Mouse (Mus musculus) urinary bladder, postnatal 25 days (tissue): Measurements from ENCODE around the gene Atp6v1a.
A peak's percentile ranks its signal among the peaks of the same experiment; 100 is the strongest.

Source experiments
- DNase-seq: peaks from one replicate; pipeline ENCODE4 v3.0.0; 2022; ENCODE audit warnings: low spot score

The Atp6v1a gene

GRCm38 (mm10) chr16:44138377-44138978 lies 1.0 kb downstream of the Atp6v1a start:
- no peak for DNase-seq

DNA sequence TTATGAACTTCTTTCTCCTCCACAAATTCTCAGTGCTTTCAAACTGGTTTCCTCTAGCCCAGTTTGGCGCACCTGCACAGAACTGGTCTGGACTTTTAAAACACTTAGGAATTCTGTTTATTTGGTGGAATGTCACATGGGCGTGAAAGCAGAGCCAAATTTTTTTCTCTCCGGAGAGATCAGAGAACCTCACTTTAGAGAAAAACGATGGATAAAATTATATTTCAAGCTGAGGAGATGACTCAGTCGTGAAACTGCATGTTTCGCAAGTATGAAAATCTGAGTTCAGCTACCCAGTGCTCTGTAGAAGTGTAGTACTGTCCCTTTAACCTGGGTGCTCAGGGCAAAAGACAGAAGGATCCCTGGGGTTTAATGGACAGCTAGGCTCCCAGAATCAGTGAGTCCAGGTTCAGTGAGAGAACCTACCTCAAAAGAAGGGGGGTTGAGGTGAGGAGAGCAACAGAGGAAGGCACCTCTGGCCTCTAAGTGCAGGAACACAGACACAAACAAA lies 2.9 kb downstream of the Atp6v1a start:
- DNase-seq = no peak

- no peak for DNase-seq
Measured at GRCm38 (mm10) chr16:44133187-44133586, 6.3 kb downstream of the Atp6v1a start.

DNA sequence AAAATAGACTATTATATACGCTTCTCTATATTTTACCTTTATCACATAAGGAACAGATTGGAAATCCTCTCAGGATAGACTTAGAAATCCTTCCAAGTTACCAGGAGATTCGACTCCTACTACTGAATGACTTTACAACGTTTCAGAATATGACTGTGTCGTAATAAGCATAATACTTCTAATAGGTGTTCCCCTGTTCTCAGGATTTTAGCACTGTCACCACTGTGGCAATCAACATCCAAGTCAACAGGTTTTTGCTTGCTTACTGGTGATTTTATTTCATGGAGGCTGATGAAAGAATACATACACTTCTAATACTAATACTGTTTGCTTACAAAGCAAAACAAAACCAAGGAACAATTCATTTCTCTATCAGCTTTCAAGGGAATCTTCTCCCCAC lies 7.2 kb downstream of the Atp6v1a start:
- no peak for DNase-seq

GRCm38 (mm10) chr16:44126437-44126836 lies 13.1 kb downstream of the Atp6v1a start:
- DNase-seq = no peak

- DNase-seq = no peak
Measured at GRCm38 (mm10) chr16:44125436-44125835, 14.1 kb downstream of the Atp6v1a start.

- DNase-seq = no peak
Measured at GRCm38 (mm10) chr16:44124713-44125112, 14.8 kb downstream of the Atp6v1a start.

DNA sequence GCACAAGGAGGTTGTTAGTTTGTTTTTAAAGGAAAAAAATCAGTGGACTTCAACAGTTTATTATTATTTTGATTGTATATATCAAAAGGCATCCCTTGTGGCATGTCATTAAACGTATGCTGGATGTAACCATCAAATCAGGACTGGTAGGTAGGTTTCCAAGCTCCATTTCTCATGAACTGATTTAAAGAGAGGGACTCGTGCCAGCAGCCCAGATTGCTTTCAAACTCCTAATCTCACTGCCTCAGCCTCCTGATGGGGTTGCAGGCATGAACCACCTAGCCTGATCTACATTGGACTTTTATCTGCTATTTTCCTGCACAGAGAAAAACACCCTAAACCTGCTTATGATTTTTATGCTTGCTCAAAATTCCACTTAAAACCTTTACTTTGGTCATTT lies 15.7 kb downstream of the Atp6v1a start:
- DNase-seq = no peak

GRCm38 (mm10) chr16:44122982-44123725 lies 16.4 kb downstream of the Atp6v1a start:
- DNase-seq = no peak

GRCm38 (mm10) chr16:44122574-44122973 lies 16.9 kb downstream of the Atp6v1a start:
- DNase-seq = no peak

DNA sequence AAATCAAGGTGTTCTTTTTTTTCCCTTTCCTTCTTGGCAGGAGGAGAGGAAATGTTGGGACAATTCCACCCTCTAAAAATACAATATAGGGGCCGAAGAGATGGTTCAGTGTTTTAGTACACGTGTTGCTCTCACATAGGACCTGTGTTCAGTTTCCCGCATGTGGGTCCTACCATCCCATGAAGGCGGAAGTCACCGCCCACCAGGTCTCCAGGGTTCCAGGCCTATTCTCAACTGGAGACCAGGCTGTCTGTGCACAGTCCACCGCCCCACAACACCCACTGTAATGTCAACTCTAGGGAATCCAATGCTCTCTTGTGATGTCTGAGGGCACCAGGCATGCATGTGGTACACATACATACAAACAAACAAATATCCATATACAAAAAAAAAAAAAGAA lies 17.4 kb downstream of the Atp6v1a start:
- DNase-seq = no peak

- DNase-seq = no peak
Measured at GRCm38 (mm10) chr16:44119753-44120501, 19.6 kb downstream of the Atp6v1a start.

- DNase-seq = no peak
Measured at GRCm38 (mm10) chr16:44109002-44109401, 30.5 kb downstream of the Atp6v1a start.

DNA sequence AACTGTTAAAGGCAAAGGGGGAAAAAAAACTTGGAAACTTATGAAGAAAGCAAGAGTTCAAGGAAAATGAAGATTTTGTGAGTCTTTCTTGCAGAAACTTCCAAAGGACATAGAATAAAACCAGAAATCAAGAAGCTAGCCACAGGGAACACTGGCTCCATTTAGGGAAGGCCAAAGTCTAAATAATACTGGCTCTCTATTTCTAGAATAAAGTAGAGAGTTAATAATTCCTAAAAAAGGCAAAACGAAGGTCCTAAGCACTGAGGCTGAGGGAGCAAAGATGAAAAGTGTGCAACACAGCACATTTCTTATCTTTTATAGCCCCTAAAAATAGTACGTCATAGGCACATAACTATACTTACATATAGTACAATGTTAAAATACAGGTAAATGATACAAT lies 34.3 kb downstream of the Atp6v1a start:
- DNase-seq = no peak

DNA sequence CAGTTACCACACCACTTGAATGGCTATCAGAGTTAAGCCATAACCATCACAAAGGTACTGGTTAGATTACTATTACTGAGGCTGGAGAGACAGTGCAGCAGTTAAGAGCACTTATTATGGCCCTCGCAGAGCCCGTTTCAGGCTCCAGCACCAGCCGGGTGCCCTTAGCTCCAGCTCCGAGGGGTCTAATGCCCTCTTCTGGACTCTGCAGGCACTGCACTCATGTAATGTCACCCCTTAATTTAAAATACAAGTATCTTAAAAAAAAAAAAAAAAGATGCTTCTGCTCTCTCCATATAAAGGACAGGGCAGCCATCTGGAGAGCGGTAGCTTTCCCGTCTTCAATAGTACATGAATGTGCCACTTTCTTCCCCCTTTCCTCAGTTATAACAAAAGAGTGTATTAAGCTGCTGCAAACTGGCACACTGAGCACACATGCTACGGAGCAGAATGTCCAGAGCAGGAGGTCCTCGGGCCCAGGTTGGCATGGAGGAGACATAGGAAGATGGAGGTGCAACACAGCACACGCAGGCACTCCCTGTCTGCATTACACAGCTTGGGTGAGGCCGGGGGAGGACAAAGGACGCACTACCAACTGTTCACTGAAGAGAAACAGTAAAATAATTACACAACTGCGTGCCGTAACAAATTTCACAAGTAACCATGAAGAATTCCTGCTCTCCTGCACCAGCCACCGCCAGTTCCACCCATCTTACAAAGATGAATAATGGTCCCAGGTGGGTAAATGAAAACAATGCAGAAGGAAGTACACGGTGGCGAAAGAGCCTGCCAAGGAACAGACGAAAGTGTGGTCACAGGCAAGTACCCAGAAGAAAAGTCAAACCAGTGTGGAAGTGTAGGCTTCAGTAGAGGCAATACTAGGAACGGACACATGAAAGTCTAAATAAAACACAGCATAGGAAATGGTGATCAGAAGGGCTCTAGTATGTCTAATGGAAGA lies 35.4 kb downstream of the Atp6v1a start:
- no peak for DNase-seq

- no peak for DNase-seq
Measured at GRCm38 (mm10) chr16:44102925-44103324, 36.6 kb downstream of the Atp6v1a start.

GRCm38 (mm10) chr16:44101181-44101710 lies 38.3 kb downstream of the Atp6v1a start:
- DNase-seq = peak; percentile 25

DNA sequence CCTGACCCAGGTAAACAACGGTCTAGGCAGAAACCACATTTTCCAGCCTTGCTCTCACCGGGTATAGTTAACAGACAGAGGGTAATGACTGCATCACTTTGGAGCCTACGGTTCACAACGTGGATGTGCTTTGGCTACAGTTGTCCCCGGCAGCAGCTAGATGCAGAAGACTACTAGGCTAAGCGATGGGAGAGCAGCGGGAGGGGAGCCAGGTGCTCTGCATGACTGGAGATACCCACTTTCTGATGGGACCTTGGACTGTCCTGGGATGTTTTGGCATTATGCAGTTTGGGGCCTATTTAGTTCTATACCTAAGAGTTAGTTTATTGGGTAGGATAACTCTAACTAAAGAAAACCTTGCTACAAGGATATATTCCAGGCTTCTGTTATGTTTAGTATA lies 40.1 kb downstream of the Atp6v1a start:
- DNase-seq = no peak

- no peak for DNase-seq
Measured at GRCm38 (mm10) chr16:44087650-44088049, 51.9 kb downstream of the Atp6v1a start.

DNA sequence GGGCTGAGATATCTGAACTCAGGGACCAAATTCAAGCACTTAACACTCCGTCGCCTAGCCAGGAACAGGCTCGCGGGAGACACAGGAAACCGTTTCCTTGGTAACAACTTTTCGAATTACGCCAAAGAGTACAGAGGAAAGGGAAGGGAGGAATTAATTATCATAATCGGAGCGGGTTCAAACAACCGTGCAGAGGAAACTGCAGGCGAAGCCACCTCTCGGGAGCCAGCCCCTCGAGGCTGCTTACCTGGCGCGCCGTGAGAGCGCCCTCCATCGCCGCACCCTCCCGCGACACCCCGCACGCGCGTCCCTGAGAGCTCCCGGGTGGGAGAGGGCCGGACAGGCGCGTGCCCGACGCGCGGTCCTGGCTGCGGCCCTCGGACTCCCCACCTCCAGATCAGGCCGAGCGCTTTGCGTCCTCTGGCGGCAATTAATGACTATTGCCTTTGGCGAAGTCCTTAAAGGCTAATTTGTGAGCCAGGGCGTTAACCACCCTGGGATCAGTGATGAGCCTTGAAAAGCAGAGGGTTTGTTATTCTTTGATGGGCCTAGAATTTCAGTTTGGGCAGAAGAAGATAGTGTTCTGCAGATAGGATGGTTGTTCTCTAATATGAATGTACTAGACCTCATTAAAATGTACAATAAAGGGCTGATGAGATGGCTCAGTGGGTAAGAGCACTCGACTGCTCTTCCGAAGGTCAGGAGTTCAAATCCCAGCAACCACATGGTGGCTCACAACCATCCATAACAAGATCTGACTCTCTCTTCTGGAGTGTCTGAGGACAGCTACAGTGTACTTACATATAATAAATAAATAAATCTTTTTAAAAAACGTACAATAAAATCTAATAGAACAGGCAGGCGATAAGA lies 76.2 kb downstream of the Atp6v1a start, which contains the start of gene Gramd1c:
TSS of gene Gramd1c (minus strand) at position 321 of the 870 bp plus-strand sequence.
- peak; percentile 44 for DNase-seq
